Mouse (Mus musculus): ENCODE results near the gene Cacnb4.

- no peak for TF ChIP-seq POLR2A (IDR thresholded peaks at IDR 0.05; ENCODE audit: borderline replicate concordance, control insufficient read depth, low read depth, low read length)
- no peak for TF ChIP-seq CTCF (IDR thresholded peaks at IDR 0.05; ENCODE audit: control insufficient read depth, insufficient read depth, low read length)
These were observed 164.4 kb downstream of the Cacnb4 start for GRCm38 (mm10) chr2:52512206-52512605.
